Mouse (Mus musculus) brain, embryonic 14.5 days (tissue): Measurements from ENCODE around the gene Cbfa2t3. TPM values are rescaled to one million over a fixed set of nuclear protein-coding genes. Genes with fewer than 3 reads are reported as not detected.
A peak's percentile ranks its signal among the peaks of the same experiment; 100 is the strongest.

Experiments
- DNase-seq: peaks from one replicate; pipeline ENCODE4 v3.0.0-alpha.2; 2011; ENCODE audit warnings: low read depth
- CTCF ChIP-seq: fragments of 200-500 bp; IDR thresholded peaks from 2 replicates; pipeline ENCODE4 v1.5.1; 2012; ENCODE audit warnings: inconsistent platforms, mild to moderate bottlenecking, moderate library complexity, borderline replicate concordance; ENCODE audit not compliant: insufficient read depth, insufficient read length; ENCODE audit errors: extremely low read depth
- POLR2A ChIP-seq: fragments of 200-500 bp; IDR thresholded peaks from 2 replicates; pipeline ENCODE4 v1.6.1; 2012; ENCODE audit warnings: mild to moderate bottlenecking, inconsistent platforms, borderline replicate concordance; ENCODE audit not compliant: poor library complexity, insufficient read depth, insufficient read length, severe bottlenecking; ENCODE audit errors: extremely low read depth
- polyA plus RNA-seq: library from polyadenylated mRNA; depleted of rRNA; stranded (reverse); fragments of >200 nt; gene quantifications from 2 replicates; pipeline ENCODE4 v1.2.3, GENCODE M21; 2012; rRNA removed

Gene Cbfa2t3
- 9.5 and 30.2 TPM in 2 replicates for polyA plus RNA-seq

- peak; percentile 6 for DNase-seq
- TF ChIP-seq POLR2A (no peak), CTCF (no peak)
These were observed at the start of gene Cbfa2t3 for GRCm38 (mm10) chr8:122699005-122699492. Gene Cbfa2t3, minus strand, starts transcription at chr8:122699109.

DNA sequence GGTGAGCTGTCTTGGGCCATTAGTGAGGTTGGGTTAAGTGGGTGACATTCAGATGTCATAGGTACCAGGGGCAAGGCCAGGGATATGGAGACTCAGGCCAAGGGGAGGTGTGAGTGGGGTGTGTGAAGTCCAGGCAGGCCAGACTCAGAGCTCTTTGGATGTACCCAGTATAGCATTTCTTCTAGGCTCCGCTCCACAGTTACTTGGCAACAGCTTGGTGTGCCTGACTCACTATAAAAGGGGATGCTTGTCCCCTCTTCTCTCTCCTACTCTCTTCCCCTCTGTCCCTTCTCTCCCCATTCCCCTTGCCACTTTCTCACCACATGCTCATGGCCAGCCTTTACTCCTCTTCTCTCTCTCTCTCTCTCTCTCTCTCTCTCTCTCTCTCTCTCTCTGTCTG, 48.9 kb upstream of the Cbfa2t3 start:
- TF ChIP-seq CTCF = no peak
- DNase-seq = no peak

DNA sequence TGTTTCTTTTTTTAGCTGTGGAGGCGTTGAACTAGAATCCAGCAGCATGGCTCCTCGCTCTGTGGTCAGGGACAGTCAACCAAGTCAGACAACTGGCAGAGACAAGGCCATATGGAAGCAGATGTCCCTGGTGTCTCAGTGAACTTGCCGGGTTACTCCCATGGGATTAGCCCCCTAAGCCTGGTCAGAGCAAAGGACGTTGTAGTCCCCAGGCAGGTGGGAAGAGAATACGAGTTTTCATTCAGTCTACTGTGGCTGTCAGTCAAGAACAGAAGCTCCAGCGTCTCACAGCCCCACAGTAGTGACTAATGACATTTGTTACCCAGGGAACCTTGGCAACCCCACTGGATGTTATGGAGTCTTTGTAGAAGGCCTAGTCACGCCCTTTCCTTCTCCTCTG, 47.5 kb upstream of the Cbfa2t3 start:
- no peak for TF ChIP-seq POLR2A
- peak; percentile 61 for DNase-seq

GRCm38 (mm10) chr8:122745750-122746275, 46.9 kb upstream of the Cbfa2t3 start:
- peak; percentile 93 for DNase-seq
- no peak for TF ChIP-seq POLR2A
- no peak for TF ChIP-seq CTCF

GRCm38 (mm10) chr8:122745022-122745749, 46.3 kb upstream of the Cbfa2t3 start:
- peak; percentile 81 for DNase-seq
- TF ChIP-seq POLR2A (no peak), CTCF (no peak)

GRCm38 (mm10) chr8:122742471-122742870, 43.6 kb upstream of the Cbfa2t3 start:
- no peak for TF ChIP-seq CTCF
- DNase-seq = peak; percentile 95

- TF ChIP-seq CTCF = no peak
- TF ChIP-seq POLR2A = no peak
- DNase-seq = peak; percentile 63
These were observed 40.3 kb upstream of the Cbfa2t3 start for GRCm38 (mm10) chr8:122739102-122739725.

DNA sequence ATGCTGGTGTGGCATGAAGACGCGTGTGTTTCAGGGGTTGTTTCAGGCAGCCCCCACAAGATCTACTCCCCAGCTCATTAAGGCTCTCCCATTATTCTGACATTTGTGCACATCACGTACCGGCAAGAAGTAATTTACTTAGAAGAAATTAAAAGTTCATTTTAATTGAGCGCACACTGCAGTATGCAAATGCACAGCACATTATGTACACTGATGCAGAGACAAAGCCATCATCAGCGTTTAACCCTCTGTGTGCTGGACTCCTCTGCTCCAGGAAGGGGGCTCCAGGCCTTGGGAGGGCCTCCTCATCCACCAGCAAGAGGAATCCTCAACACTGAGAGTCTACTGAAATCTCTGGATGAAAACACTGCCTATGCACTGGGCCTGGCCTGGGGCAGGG, 39.0 kb upstream of the Cbfa2t3 start:
- TF ChIP-seq POLR2A = no peak
- DNase-seq = peak; percentile 80

DNA sequence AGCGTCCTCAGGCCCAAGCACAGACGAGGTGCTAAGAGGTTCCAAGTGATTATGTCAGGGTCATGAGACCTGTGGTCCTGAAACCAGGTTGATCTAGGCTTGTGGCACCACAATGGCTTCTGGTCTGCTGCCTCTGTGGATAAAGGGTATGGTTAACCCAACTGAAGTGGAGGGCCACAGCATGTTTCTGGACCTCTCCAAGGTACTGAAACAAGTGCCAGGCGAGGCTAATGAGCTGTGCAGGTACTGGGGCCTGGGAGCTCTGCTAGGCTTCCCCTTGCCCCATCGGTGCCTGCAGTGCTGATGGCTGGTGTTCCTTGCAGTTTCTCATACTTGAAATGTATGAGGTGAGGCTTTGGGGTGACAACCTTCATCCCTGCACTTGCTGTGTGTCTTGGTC, 38.2 kb upstream of the Cbfa2t3 start:
- TF ChIP-seq CTCF (no peak), POLR2A (no peak)
- no peak for DNase-seq

DNA sequence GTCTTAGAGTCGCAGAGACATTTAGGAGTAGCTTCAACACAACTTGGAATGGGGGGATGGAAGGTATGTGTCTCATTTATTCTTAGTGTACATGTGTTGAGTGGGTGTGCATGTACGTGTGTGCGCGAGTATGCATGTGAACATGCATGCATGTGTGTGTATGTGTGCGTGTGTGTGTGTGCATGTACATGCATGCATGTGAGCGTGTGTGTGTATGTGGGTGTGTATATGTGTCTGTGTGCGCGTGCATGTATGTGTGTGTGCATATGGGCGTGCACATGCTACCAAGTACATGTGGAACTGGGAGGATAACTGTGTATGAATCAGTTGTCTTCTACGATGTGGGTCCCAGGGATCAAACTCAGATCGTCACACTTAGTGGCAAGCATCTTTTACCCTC, 37.7 kb upstream of the Cbfa2t3 start:
- no peak for DNase-seq
- no peak for TF ChIP-seq POLR2A
- no peak for TF ChIP-seq CTCF

- peak; percentile 45 for DNase-seq
- TF ChIP-seq CTCF = no peak
- no peak for TF ChIP-seq POLR2A
These were observed 36.9 kb upstream of the Cbfa2t3 start for GRCm38 (mm10) chr8:122735542-122736473.
